Mouse (Mus musculus): ENCODE data around the gene Cfap70. TPM values are rescaled to one million over a fixed set of nuclear protein-coding genes. Genes with fewer than 3 reads are reported as not detected.
A peak's percentile ranks its signal among the peaks of the same experiment; 100 is the strongest.

Gene Cfap70
- polyA plus RNA-seq, 1 experiment from 2014 or later, result 0.45 TPM

DNA sequence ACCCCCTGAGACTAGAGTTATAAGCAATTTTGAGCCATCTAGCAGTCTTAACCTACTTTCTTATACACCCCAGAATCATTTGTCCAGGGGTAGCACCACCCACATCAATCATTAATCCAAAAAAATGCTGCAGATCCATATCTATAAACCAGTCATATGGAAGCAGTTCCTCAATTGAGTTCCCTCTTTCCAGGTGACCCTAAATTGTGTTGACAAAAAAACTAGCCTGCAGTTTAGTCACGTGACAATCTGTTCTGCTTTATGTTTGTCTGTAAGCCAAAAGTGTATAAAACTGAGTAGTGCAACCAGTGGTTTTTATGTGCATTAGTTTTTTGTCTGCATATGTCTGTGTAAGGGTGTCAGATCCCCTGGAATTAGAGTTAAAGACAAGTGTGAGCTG, 80.2 kb downstream of the Cfap70 start:
- Histone ChIP-seq H3K27me3 (no peaks in the 10 kb centered on the region), H3K9me3 (replicated peaks) (no peaks in the 10 kb centered on the region), H3K27ac (no peak overlapping the region), H3K9ac (no peak overlapping the region), H3K4me1 (no peaks in the 10 kb centered on the region), H3K4me2 (no peak overlapping the region), H3K36me3 (ENCODE audit: poor library complexity, severe bottlenecking) (peaks cover 74% of the 10 kb centered on the region), H3K4me3 (no peak overlapping the region)
- 92% methylated on average over 1 of the region's 1 CpGs for WGBS
- no peak for ATAC-seq

DNA sequence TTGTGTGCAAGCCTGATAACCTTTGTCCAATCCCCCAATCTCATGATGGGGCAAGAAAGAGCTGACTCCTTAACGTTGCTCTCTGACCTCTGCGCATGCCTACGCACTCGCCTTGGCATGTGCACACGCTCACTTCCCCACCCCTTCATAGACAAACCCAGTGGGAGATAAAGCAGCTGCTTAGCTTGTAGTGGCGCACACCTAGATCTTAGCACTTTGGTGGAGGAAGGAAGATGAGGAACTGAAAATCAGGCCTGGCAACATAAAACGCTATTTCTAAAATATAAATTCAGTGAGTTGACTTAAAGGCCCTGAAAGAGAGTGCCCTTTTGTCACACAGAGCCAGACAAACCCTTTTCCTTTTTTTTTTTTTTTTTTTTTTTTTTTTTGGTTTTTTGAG, 81.2 kb downstream of the Cfap70 start:
- Histone ChIP-seq H3K9me3 (replicated peaks) (no peaks in the 10 kb centered on the region), H3K27ac (no peak overlapping the region), H3K9ac (no peak overlapping the region), H3K4me3 (no peak overlapping the region), H3K27me3 (no peaks in the 10 kb centered on the region), H3K4me2 (no peak overlapping the region), H3K36me3 (ENCODE audit: poor library complexity, severe bottlenecking) (peaks cover 72% of the 10 kb centered on the region), H3K4me1 (no peaks in the 10 kb centered on the region)
- WGBS, result 91% methylated on average over 7 of the region's 7 CpGs
- ATAC-seq, result no peak

DNA sequence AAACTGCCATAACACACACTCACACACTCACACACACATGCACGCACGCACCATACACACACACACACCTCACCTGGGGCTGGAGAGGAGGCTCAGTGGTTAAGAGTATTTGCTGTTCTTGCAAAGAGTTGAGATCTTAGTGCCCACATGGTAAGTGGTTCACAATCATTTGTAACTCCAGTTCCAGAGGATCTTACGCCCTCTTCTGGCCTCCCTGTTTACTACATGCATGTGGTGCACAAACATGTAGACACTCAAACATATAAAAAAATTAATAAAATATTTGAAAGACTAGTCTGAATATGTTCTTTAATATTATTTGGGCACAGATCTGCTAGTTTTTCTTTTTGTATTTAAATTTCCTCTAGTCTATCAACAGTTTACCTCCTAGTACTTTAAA, 83.8 kb downstream of the Cfap70 start:
- Histone ChIP-seq H3K9me3 (replicated peaks) (no peaks in the 10 kb centered on the region), H3K36me3 (ENCODE audit: poor library complexity, severe bottlenecking) (peaks cover 77% of the 10 kb centered on the region), H3K27ac (no peak overlapping the region), H3K9ac (no peak overlapping the region), H3K4me1 (no peaks in the 10 kb centered on the region), H3K27me3 (no peaks in the 10 kb centered on the region), H3K4me3 (no peak overlapping the region), H3K4me2 (no peak overlapping the region)
- 93% methylated on average over 3 of the region's 3 CpGs for WGBS
- no peak for ATAC-seq

- ATAC-seq, result no peak
- no peak overlapping the region for H3K9ac ChIP-seq
- H3K4me3 ChIP-seq, result no peak overlapping the region
- no peaks in the 10 kb centered on the region for H3K9me3 ChIP-seq (replicated peaks)
- no peak overlapping the region for H3K4me2 ChIP-seq
- no peak overlapping the region for H3K27ac ChIP-seq
- H3K4me1 ChIP-seq, result no peaks in the 10 kb centered on the region
- H3K27me3 ChIP-seq, result no peaks in the 10 kb centered on the region
- 93% methylated on average over 4 of the region's 4 CpGs for whole genome bisulfite sequencing
- peaks cover 90% of the 10 kb centered on the region for H3K36me3 ChIP-seq (ENCODE audit: poor library complexity, severe bottlenecking)
These were observed 88.8 kb downstream of the Cfap70 start for GRCm38 (mm10) chr14:20363230-20363629.

DNA sequence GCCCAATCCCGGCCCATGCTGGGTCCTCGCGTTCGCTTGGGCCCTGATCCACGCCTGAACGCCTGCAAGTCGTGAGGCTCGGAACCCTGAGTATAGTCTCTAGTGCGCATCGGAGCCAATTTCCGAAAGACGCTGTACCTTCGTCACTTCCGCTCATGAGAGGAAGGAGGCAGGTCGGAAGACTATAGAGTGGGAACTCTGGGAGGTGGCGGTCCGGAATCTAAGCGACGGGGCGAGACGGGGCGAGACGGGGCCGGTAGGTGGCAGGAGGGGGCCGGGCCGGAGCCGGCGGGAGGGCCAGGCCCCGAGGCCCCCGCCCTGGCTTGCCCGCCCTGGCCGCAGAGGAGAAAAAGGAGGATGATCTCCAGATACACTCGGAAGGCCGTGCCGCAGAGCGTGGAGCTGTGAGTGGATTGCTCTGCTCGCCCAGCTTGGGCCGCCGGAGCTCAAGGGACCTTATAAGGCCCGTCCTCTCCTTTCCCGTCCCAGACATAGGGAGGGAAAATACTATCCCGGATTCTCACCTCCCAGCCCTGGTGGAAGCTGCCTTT, 104.0 kb downstream of the Cfap70 start, which contains the start of the genes Ecd and Fam149b:
Gene Ecd (minus strand): TSS at position 131 of the 551 bp plus-strand sequence.
Gene Fam149b (plus strand): TSS at position 172 of the 551 bp plus-strand sequence.
- Histone ChIP-seq H3K4me3 (peak within 1 kb of the TSS; percentile 90), H3K9me3 (replicated peaks) (no peaks in the 10 kb centered on the region), H3K27ac (peak within 1 kb of the TSS; percentile 91), H3K4me2 (peak within 1 kb of the TSS; percentile 82), H3K9ac (peak within 1 kb of the TSS; percentile 96), H3K27me3 (no peaks in the 10 kb centered on the region), H3K36me3 (ENCODE audit: poor library complexity, severe bottlenecking) (peaks cover 36% of the 10 kb centered on the region), H3K4me1 (peaks cover 27% of the 10 kb centered on the region)
- WGBS, result under 1% methylated on average over 42 of the region's 42 CpGs
- peak; percentile 100 for ATAC-seq

DNA sequence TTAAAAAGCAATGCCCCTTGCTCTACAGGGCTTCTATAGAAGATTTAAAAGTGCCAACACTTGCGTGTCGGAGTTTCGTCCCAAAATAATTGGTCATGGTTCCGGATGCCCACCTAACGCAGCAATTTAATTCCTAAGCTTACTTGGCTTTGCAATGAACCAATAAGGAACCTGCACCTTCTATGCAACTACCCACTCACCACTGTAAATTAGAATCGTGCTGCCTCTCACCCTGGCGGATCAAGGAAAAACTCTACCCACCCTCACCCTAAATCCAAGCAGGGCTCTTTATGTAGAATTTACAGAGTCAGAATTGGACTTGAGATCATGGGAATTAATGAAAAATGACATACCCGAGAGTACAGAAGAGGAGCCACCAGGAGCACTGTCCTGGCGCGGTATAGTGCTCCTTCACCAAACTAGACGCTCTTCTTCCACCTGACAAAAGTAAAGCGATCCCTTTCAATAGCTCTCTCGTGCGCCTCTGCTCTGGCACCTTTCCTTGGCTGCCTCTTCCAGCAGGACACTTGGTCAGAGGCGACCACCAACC, 104.5 kb downstream of the Cfap70 start:
- H3K9me3 ChIP-seq (replicated peaks), result no peaks in the 10 kb centered on the region
- H3K4me1 ChIP-seq, result peaks cover 27% of the 10 kb centered on the region
- 6% methylated on average over 15 of the region's 15 CpGs for WGBS
- H3K27ac ChIP-seq, result peak overlapping the region; percentile 91
- peak overlapping the region; percentile 90 for H3K4me3 ChIP-seq
- ATAC-seq, result peak; percentile 40
- peaks cover 31% of the 10 kb centered on the region for H3K36me3 ChIP-seq (ENCODE audit: poor library complexity, severe bottlenecking)
- no peaks in the 10 kb centered on the region for H3K27me3 ChIP-seq
- peak overlapping the region; percentile 82 for H3K4me2 ChIP-seq
- H3K9ac ChIP-seq, result peak overlapping the region; percentile 96

- ATAC-seq, result no peak
- no peaks in the 10 kb centered on the region for H3K27me3 ChIP-seq
- H3K36me3 ChIP-seq (ENCODE audit: poor library complexity, severe bottlenecking), result peaks cover 29% of the 10 kb centered on the region
- peak overlapping the region; percentile 38; the same call in 1 of the 2 replicates for H3K9ac ChIP-seq
- peaks cover 27% of the 10 kb centered on the region for H3K4me1 ChIP-seq
- H3K9me3 ChIP-seq (replicated peaks), result no peaks in the 10 kb centered on the region
- H3K4me2 ChIP-seq, result no peak overlapping the region
- no peak overlapping the region for H3K27ac ChIP-seq
- WGBS, result 90% methylated on average over 9 of the region's 9 CpGs
- no peak overlapping the region for H3K4me3 ChIP-seq
These were observed 106.1 kb downstream of the Cfap70 start for GRCm38 (mm10) chr14:20345885-20346284.

Other genes starting within 250 kb of the Cfap70 start
- gene Kcnk16, start 183.0 kb downstream of the Cfap70 start, polyA plus RNA-seq (2015; fragmentation: Nextera tagmentation; extraction: Ambion mirVana), result not detected in 2 replicates
- gene Nudt13, start 157.5 kb downstream of the Cfap70 start, polyA plus RNA-seq (2015; fragmentation: Nextera tagmentation; extraction: Ambion mirVana), result 15.8 and 16.4 TPM in 2 replicates
- gene Ecd, start 104.1 kb downstream of the Cfap70 start, polyA plus RNA-seq (2015; fragmentation: Nextera tagmentation; extraction: Ambion mirVana), result 55.9 and 58.8 TPM in 2 replicates
- gene Fam149b, start 104.1 kb downstream of the Cfap70 start, polyA plus RNA-seq (2015; fragmentation: Nextera tagmentation; extraction: Ambion mirVana), result 45.2 and 45.3 TPM in 2 replicates
- 270 and 277 TPM in 2 replicates for gene Dnajc9, start 63.3 kb downstream of the Cfap70 start, polyA plus RNA-seq (2015; fragmentation: Nextera tagmentation; extraction: Ambion mirVana)
- gene Mrps16, start 58.6 kb downstream of the Cfap70 start, polyA plus RNA-seq (2015; fragmentation: Nextera tagmentation; extraction: Ambion mirVana), result 60.1 and 61.1 TPM in 2 replicates
- 8.5 and 9.9 TPM in 2 replicates for gene Anxa7, start 27.9 kb upstream of the Cfap70 start, polyA plus RNA-seq (2015; fragmentation: Nextera tagmentation; extraction: Ambion mirVana)
- 0.89 and 1.3 TPM in 2 replicates for gene Mss51, start 44.7 kb upstream of the Cfap70 start, polyA plus RNA-seq (2015; fragmentation: Nextera tagmentation; extraction: Ambion mirVana)
- gene Ppp3cb, start 94.3 kb upstream of the Cfap70 start, polyA plus RNA-seq (2015; fragmentation: Nextera tagmentation; extraction: Ambion mirVana), result 71.9 and 73.7 TPM in 2 replicates
- gene Usp54, start 188.8 kb upstream of the Cfap70 start, polyA plus RNA-seq (2015; fragmentation: Nextera tagmentation; extraction: Ambion mirVana), result 8.1 and 10.1 TPM in 2 replicates
- not detected in 2 replicates for gene Myoz1, start 204.3 kb upstream of the Cfap70 start, polyA plus RNA-seq (2015; fragmentation: Nextera tagmentation; extraction: Ambion mirVana)
- 0.13 and 0.14 TPM in 2 replicates for gene Synpo2l, start 216.1 kb upstream of the Cfap70 start, polyA plus RNA-seq (2015; fragmentation: Nextera tagmentation; extraction: Ambion mirVana)
- gene Sec24c, start 222.1 kb upstream of the Cfap70 start, polyA plus RNA-seq (2015; fragmentation: Nextera tagmentation; extraction: Ambion mirVana), result 75.9 and 84.7 TPM in 2 replicates
- 18.9 and 19.9 TPM in 2 replicates for gene Fut11, start 242.7 kb upstream of the Cfap70 start, polyA plus RNA-seq (2015; fragmentation: Nextera tagmentation; extraction: Ambion mirVana)